Mouse (Mus musculus) layer of hippocampus, adult 2 months (tissue): ENCODE measurements at regions not wholly inside any gene's neighbourhood (a gene's known extent, or its start where the extent isn't known, plus 50 kb on each side); places are given as distances from the start of the nearest gene placed in this dataset.
A peak's percentile ranks its signal among the peaks of the same experiment; 100 is the strongest.

Experiments used
- DNase-seq, 2 experiments: peaks; one replicate each; pipeline ENCODE4 v3.0.0; 2022; ENCODE audit warnings: low spot score in 2 of 2
- H3K27ac ChIP-seq: fragments of 200-600 bp; 2 replicates; pipeline ENCODE4 v1.8.1; 2022
- H3K4me3 ChIP-seq: fragments of 200-600 bp; 2 replicates; pipeline ENCODE4 v1.8.1; 2022; ENCODE audit warnings: mild to moderate bottlenecking
- CTCF ChIP-seq: fragments of 200-600 bp; conservative IDR thresholded peaks from 2 replicates; pipeline ENCODE4 v1.8.1; 2022; ENCODE audit warnings: antibody characterized with exemption, mild to moderate bottlenecking, moderate library complexity

GRCm38 (mm10) chr17:26362586-26363361, 51.9 kb upstream of the Neurl1b start:
- no peak for DNase-seq
- Histone ChIP-seq H3K27ac (no peak overlapping the region), H3K4me3 (no peak overlapping the region)
- peak; percentile 35 for TF ChIP-seq CTCF

GRCm38 (mm10) chr17:26363853-26364532, 50.6 kb upstream of the Neurl1b start:
- no peak for DNase-seq
- H3K27ac ChIP-seq, result no peak overlapping the region
- TF ChIP-seq CTCF, result no peak

More at GRCm38 (mm10) chr17:26363853-26364532, 50.6 kb upstream of the Neurl1b start:
- H3K4me3 ChIP-seq, result no peak overlapping the region
